Mouse (Mus musculus) heart, postnatal 25 days (tissue): ENCODE results near the gene Spryd4. TPM values are rescaled to one million over a fixed set of nuclear protein-coding genes. Genes with fewer than 3 reads are reported as not detected.
"Not testable (repeated sequence)": the region's sequence is repeated elsewhere in the genome, so short reads cannot be mapped to it uniquely, and the experiment has no call there.

Experiments
- DNase-seq: peaks from one replicate; pipeline ENCODE4 v3.0.0; 2022; ENCODE audit warnings: low spot score
- intact Hi-C: fragments of 180-260 bp; cut with DNase I; formaldehyde crosslinking; loops from one replicate; pipeline ENCODE4 v1.15.1; 2025
- total RNA-seq, 2 experiments: library from RNA; stranded (reverse); gene quantifications; 2 replicates each; pipeline ENCODE4 v1.2.3; 2021

Spryd4 gene
- total RNA-seq, 2 experiments from 2014 or later = 42.8 to 45.5 TPM

GRCm38 (mm10) chr10:128228009-128228408, 16.4 kb upstream of the Spryd4 start:
- no peak for DNase-seq
- intact Hi-C loops = no loop called here

DNA sequence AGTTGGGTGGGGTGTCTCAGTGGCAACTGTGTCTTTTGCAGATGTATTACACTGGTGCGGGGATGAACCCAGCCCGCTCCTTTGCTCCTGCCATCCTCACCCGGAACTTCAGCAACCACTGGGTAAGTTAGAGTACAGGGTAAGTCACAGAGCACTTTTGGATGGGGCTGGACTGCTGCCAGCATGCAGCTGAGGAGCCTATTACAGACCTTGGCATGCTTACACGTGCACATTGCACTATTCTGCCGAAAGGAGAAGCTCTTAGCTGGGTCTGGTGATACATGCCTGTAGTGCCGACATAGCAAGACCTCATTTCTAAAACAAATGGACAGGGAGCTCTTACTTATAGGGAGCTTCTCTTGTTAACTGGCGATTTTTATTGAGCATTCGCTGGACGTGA, 16.0 kb upstream of the Spryd4 start:
- no peak for DNase-seq
- intact Hi-C loops = no loop called here

- DNase-seq = no peak
- intact Hi-C loops = no loop called here
These were observed 13.9 kb upstream of the Spryd4 start, which contains the start of gene Mip for GRCm38 (mm10) chr10:128225538-128225937. Gene Mip, plus strand, starts transcription at chr10:128225838.

DNA sequence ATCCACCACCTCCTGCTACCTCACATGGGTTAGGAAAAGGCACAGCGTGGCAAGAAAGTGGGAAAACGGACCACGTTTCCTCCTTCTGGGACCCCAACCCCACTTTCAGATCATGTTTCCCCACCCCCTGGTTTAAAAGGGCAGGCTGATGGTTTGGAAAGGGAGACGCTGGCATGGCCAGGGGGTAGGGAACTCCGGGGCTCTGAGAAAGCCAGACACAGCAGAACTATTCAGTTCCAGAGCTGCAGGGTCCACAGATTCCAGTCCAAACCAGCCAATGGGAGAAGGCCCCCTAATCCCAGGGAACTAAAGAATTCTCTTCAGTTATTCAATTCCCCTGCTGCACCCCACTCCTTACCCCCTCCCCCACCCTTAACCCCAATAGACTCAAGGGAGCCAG, 13.5 kb upstream of the Spryd4 start:
- DNase-seq = no peak
- intact Hi-C loops = no loop called here

GRCm38 (mm10) chr10:128221533-128222286, 10.1 kb upstream of the Spryd4 start:
- DNase-seq = no peak
- intact Hi-C loops = no loop called here

DNA sequence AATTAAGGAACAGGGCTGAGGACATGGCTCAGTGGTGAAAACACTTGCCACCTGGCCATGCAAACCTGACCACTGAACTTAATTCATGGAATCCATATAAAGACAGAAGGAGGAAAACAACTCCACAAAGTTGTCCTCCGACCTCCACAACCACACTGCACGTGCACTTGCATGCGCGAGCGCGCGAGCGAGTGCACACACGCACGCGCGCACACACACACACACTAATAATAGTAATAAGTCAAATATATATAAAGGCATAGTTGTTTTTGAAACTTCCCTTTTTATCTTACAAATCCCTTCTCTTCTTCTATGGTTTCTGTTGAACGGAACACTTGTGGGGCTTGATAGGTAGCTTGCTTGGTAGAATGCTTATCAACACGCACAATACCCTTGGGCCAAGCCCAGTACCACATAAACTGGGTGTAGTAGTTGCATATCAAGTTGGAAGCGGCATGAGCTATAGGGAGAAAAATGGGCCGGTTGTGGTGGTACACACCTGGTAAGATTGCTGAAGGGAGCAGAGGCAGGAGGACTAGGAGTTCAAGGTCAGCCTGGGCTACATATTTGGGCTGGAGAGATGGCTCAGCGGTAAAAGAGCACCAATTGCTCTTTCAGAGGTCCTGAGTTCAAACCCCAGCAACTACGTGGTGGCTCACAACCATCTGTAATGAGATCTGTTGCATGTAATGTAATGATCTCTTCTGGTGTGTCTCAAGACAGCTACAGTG, 6.9 kb upstream of the Spryd4 start:
- intact Hi-C loops = no loop called here
- no peak for DNase-seq

DNA sequence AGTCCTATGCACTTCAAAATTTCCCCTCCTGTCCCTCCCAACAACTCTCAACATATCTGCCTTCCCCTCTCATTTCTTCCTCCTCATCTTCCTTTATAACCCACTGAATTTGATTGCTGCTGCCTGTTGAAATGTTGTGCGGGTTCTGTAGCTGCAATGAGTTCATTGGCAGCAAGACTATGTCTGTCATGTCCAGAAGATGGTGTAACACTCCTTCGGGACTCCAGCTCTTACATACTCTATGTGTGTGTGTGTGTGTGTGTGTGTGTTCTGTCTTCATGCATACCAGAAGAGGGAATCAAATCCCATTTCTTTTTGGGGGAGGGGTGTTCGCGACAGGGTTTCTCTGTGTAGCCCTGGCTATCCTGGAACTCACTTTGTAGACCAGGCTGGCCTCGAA, 3.4 kb upstream of the Spryd4 start:
- intact Hi-C loops = loop anchor here (2.0 kb wide), 1 partner anchor 70 kb away; no protein-coding TSS in a partner anchor
- no peak for DNase-seq

DNA sequence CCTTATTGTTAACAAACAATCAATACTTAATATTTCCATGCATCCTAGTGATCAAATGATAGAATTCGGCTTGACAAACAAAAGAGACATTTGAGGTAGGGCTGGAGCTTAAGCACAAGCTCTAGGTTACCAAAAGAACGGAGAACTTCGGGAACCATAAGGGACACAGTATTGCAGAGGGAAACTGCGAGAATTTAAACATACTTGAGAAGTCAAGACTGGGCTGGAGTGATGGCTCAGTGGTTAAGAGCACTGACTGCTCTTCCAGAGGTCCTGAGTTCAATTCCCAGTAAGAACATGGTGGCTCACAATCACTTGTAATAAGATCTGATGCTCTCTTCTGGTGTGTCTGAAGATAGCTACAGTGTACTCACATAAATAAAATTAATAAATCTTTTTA, 2.5 kb upstream of the Spryd4 start:
- intact Hi-C loops = loop anchor here (2.0 kb wide), 1 partner anchor 71 kb away; no protein-coding TSS in a partner anchor
- DNase-seq = not testable (repeated sequence)

GRCm38 (mm10) chr10:128212871-128213323, 1.3 kb upstream of the Spryd4 start:
- DNase-seq = no peak
- intact Hi-C loops = loop anchor here (1.0 kb wide), 1 partner anchor 19 kb away; the partner anchor contains the start of gene Timeless

DNA sequence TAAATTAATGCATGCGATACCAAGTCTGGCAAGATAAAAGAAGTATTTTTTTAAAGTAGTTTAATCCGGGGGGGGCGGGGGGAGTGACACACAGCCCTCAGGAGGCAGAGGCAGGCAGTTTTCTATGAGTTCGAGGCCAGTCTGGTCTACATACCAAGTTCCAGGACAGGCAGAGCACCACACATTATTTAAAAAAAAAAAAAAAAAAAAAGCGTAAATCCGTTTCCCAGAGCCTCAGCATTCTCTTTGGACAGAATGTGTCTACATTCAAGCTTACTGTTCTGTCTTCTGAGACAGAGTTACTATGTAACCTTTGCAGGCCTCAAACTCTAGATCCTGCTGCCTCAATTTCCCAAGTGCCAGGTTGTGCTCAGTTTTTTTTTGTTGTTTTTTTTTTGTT, 541 bp upstream of the Spryd4 start:
- intact Hi-C loops = no loop called here
- DNase-seq = no peak

DNA sequence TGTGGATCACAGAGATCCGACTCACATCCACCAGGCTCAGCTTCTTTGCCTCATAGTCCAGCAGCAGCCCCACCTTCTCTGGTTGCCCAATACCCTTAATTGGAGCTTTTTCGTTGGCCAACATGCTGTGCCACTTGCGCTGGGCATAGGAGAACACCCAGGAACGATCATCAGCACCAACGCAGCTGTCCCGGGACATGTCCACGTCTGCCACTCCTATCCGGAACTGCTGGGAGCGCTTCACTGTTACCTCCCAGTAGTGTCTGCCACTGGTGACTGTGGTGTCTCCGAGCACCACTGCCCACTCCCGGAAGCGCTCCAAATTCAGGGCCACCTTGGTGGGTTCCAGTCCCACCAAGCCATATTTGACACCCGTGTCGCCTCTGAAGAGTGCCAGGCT, 653 bp downstream of the Spryd4 start:
- DNase-seq = no peak
- intact Hi-C loops = no loop called here

DNA sequence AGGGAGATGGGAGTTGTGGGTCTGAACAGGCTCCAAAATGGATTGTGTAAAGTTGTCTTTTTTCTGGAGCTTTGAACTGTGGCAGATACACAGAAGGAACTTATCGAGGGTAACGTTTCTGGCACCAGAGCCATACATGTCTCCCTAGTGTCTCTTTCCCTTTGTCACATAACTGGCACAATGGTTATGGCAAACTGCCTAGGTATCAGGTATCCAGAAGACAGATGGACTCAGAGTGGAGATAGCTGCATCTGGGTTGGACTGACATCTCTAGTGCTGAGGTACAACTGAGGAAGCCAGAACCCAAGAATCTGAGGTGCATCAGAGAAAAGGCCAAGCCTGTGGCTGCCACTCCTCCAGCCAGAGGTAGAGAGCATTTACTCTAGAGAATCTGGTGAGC, 1.5 kb downstream of the Spryd4 start:
- intact Hi-C loops = no loop called here

DNA sequence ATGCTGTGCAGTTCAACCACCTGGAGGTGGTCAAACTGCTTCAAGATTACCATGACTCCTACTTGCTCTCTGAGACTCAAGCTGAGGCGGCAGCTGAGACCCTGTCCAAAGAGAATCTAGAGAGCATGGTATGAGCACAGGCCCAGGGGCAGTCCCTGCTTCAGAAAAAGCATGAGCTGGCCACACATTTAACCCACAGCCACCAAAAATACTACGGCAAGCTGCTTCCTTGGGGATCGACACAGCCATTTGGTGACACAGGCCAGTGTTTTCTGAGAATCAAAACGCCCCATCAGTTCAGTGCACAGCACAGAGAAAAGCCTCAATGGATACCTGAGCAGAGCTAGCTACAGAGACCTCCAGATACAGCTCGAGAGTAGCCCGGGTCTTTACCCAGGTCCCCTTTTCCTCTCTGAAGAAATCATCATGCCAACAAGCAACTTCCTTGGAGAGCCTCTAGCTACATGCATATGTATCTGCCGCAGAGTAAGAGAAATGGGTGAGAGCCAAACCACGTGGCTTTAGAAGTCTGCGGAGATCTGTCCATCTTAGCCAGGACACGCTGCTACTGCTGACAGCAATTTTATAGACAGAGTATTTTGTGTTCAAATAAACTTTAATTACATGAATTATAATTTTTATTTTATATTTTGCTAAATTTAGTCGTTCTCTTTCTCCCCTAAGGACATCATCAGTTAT, 2.1 kb downstream of the Spryd4 start:
- no peak for DNase-seq
- intact Hi-C loops = no loop called here

More for the DNA sequence above, 1.5 kb downstream of the Spryd4 start:
- DNase-seq = no peak

- no peak for DNase-seq
- intact Hi-C loops = no loop called here
These were observed 3.3 kb downstream of the Spryd4 start for GRCm38 (mm10) chr10:128208326-128208725.

DNA sequence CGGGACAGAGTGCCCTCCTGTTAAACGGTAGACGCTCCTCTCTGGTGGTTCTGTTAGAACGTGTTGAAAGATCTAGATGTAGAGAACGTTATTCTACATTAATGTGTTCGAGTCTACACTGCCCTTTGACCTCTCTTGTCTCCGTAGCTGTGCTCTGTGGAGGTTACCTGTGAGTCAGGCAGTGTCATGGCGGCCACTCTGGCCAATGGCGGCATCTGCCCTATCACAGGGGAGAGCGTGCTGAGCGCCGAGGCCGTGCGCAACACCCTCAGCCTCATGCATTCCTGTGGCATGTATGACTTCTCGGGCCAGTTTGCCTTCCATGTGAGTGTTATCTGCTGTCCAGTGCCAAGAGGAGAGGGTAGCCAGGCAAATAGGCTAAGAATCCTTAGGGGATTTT, 6.7 kb downstream of the Spryd4 start:
- intact Hi-C loops = no loop called here
- DNase-seq = no peak

GRCm38 (mm10) chr10:128201856-128202255, 9.8 kb downstream of the Spryd4 start:
- no peak for DNase-seq
- intact Hi-C loops = no loop called here

DNA sequence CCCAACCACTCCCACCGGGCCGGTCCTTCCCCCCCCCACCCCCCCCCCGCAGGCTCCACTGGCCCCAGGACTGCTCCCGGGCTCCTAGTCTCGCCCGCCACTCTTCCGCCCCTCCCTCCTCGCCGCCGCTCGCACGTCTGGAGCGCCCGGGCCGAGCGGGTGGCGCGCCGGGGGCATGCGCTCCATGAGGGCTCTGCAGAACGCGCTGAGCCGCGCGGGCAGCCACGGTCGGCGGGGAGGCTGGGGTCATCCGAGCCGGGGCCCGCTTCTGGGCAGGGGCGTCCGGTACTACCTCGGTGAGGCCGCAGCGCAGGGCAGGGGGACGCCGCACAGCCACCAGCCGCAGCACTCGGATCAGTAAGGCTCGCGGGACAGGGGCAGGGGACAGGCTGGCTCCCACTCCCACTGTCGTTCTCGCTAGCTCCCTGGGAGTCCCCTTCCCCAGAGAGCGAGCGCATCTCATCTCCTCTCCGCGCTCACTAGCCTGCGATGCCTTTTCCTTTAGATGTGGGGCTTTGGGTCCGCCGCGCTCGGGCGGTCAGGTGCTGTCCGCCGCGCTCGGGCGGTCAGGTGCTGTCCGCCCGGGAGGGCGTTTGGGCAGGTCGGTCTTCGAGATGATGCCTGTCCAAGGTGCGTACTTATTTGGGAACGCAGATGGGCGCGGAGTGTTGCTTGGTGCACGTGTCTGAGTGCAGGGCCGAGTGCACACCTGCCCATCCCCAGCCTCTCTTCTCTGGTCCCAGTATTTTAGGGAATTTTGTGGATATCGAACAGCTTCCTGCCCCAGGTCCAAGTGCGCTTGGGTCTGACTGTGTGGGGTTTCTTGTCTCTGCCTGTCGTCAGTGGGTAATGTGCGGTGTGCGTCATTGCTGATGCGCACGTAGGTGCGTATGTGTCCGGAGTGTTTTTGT, 16.8 kb downstream of the Spryd4 start:
- intact Hi-C loops = no loop called here
- no peak for DNase-seq

DNA sequence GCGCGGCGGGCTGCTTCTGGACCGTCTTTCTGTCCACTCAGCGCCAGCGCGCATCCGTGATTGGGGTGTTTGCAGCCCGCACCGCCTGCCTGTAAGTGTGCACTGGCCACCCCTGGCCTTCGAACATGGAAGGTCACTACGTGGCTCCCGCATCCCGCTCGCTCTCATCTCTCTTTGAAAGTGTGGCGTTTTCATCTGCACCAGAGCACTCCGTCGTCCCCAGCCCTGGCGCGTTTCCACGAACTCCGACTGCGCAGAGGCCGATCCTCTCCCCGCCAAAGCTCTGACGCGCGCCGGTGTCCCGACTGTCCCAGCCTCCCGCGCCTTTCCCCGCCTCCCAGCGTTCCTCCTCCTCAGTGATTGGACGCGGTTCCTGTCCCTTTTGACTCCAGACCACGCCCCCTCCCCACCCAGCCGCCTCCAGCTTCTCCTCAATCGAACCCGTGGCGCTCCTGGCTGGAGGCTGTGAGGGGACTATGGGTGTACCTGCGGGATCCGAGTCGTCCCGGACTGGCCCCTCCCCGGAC, 17.5 kb downstream of the Spryd4 start, which contains the start of gene Gls2:
Gls2 (plus strand) TSS at position 434 of the 527 bp plus-strand sequence.
- intact Hi-C loops = no loop called here
- DNase-seq = peak; percentile 95

DNA sequence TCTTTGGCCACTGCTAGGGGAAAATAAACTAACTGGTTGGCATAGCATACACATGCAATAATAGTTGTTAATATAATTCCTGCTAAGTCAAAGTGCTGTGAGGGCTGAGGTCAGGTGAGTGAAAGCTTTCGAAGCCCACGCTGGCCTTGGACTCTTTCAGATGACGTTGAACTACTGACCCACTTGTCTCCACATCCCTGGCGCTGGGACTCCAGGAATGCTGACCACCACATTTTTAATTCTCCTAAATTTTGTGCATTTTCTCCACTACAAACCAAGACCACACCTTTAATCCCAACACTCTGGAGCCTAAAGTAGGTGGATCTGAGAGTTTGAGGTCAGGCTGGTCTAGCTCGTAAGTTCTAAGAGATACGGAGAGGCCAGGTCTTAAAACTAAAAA, 18.5 kb downstream of the Spryd4 start:
- no peak for DNase-seq
- intact Hi-C loops = no loop called here
